Mouse (Mus musculus) liver, embryonic 15.5 days (tissue): Measurements from ENCODE around the gene Bscl2. TPM values are rescaled to one million over a fixed set of nuclear protein-coding genes. Genes with fewer than 3 reads are reported as not detected.
"Not testable (repeated sequence)": the region's sequence is repeated elsewhere in the genome, so short reads cannot be mapped to it uniquely, and the experiment has no call there.

Experiments used
- ATAC-seq: fragments of 200-750 bp; cut with Nextera tagmentation; 2 replicates; pipeline ENCODE4 v1.8.0; 2017; ENCODE audit warnings: moderate number of reproducible peaks, mild to moderate bottlenecking, moderate library complexity; ENCODE audit not compliant: insufficient read depth
- H3K27ac ChIP-seq: fragments of 300-500 bp; sonication (generic); replicated peaks from 2 replicates; pipeline ENCODE4 v1.5.1; 2015; ENCODE audit warnings: mild to moderate bottlenecking, inconsistent platforms
- H3K27me3 ChIP-seq: fragments of 300-500 bp; sonication (generic); 2 replicates; pipeline ENCODE4 v1.6.1; 2015; ENCODE audit warnings: mild to moderate bottlenecking, inconsistent platforms
- H3K36me3 ChIP-seq: fragments of 300-500 bp; sonication (generic); replicated peaks from 2 replicates; pipeline ENCODE4 v1.6.1; 2015; ENCODE audit warnings: moderate library complexity, mild to moderate bottlenecking, inconsistent platforms
- H3K4me1 ChIP-seq: fragments of 300-500 bp; sonication (generic); replicated peaks from 2 replicates; pipeline ENCODE4 v1.6.1; 2015; ENCODE audit warnings: inconsistent platforms
- H3K4me2 ChIP-seq: fragments of 300-500 bp; sonication (generic); 2 replicates; pipeline ENCODE4 v1.6.1; 2015; ENCODE audit warnings: moderate library complexity, mild to moderate bottlenecking, inconsistent platforms
- H3K4me3 ChIP-seq: fragments of 300-500 bp; sonication (generic); replicated peaks from 2 replicates; pipeline ENCODE4 v1.5.1; 2015; ENCODE audit warnings: mild to moderate bottlenecking, inconsistent platforms
- H3K9ac ChIP-seq: fragments of 300-500 bp; sonication (generic); 2 replicates; pipeline ENCODE4 v1.6.1; 2015; ENCODE audit warnings: moderate library complexity, mild to moderate bottlenecking, inconsistent platforms
- H3K9me3 ChIP-seq: fragments of 300-500 bp; sonication (generic); replicated peaks from 2 replicates; pipeline ENCODE4 v1.6.1; 2016; ENCODE audit warnings: inconsistent platforms
- WGBS: fragments of 180-500 bp; shearing (Covaris S2); methylation state at CpG from one replicate; pipeline ENCODE4 v1.1.7; 2015; ENCODE audit warnings: mixed read lengths; ENCODE audit not compliant: insufficient replicate concordance; 5-methylcytosine and 5-hydroxymethylcytosine counted together
- polyA plus RNA-seq: library from polyadenylated mRNA; unstranded; fragments of >200 nt; fragmentation: Nextera tagmentation; extraction: Ambion mirVana; gene quantifications from 2 replicates; pipeline ENCODE4 v1.2.1, GENCODE M21; 2015

Bscl2 gene
- polyA plus RNA-seq, 1 experiment from 2014 or later: 29.8 TPM

DNA sequence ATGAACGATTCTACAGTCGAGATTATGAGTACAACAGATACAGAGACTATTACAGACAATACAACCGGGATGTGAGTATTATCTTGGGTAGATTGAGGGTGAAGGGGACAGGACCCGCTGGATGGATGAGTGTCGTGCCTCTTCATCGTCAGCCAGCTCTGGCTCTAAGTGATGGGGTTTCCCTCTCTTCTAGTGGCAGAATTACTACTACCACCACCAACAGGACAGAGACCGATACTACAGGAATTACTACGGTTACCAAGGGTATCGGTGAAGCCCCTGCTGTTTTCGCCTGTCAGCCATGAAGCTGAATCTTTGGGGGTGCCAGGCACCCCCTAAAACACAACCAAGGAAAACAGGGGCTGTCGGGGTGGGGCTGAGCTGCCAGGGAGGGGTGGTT lies 6.0 kb upstream of the Bscl2 start:
- H3K9me3 ChIP-seq: no peaks in the 10 kb centered on the region
- 85% methylated on average over 11 of the region's 11 CpGs for WGBS
- no peak overlapping the region for H3K9ac ChIP-seq
- H3K36me3 ChIP-seq: peaks cover 98% of the 10 kb centered on the region
- no peak overlapping the region for H3K4me3 ChIP-seq
- H3K27me3 ChIP-seq: no peaks in the 10 kb centered on the region
- no peak for ATAC-seq
- peaks cover 5% of the 10 kb centered on the region; the same call in 1 of the 2 replicates for H3K4me1 ChIP-seq
- no peak overlapping the region for H3K4me2 ChIP-seq
- H3K27ac ChIP-seq: no peak overlapping the region

DNA sequence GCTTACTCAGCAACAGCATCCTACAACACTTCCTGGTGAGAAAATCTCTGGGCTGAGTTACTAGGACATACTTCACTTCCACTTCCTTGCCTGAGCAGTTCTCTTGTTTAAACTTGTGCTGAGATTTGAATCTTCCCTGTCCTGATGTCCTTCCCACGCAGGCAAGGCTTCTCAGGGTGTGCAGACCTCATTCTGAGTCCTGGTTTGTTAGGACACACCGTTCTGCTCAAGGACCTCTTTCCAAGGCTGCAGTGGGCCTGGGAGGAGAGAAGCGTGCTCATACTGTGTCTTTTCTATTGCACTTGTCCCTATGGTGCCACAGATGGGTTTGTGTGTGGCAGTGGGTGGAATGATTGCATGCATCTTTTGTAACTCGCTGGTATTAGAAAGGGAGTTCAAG lies 4.3 kb upstream of the Bscl2 start:
- WGBS: 90% methylated on average over 4 of the region's 4 CpGs
- peaks cover 82% of the 10 kb centered on the region for H3K36me3 ChIP-seq
- H3K4me2 ChIP-seq: no peak overlapping the region
- no peaks in the 10 kb centered on the region for H3K9me3 ChIP-seq
- H3K4me3 ChIP-seq: no peak overlapping the region
- H3K9ac ChIP-seq: no peak overlapping the region
- no peak for ATAC-seq
- peaks cover 14% of the 10 kb centered on the region for H3K4me1 ChIP-seq
- 0 out of 2 replicates have a peak overlapping the region, but pooled peaks have one; percentile 10 for H3K27ac ChIP-seq
- no peaks in the 10 kb centered on the region for H3K27me3 ChIP-seq

DNA sequence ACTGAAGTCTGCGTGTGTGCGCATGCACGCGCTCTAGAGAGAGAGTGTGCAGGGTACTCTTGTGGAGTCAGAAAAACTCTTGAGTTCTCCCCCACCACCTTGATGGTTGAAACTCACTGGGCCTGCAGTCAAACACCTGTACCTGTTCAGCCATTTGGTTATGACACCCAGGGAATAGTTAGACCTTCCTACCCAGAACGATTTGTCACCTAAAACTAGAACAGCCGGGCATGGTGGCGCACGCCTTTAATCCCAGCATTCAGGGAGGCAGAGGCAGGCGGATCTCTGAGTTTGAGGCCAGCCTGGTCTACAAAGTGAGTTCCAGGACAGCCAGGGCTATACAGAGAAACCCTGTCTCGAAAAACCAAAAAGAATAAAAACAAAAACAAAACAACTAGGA lies 940 bp upstream of the Bscl2 start:
- not testable (repeated sequence) for H3K4me2 ChIP-seq, H3K9me3 ChIP-seq, H3K4me3 ChIP-seq, H3K9ac ChIP-seq, H3K27ac ChIP-seq, H3K27me3 ChIP-seq, ATAC-seq
- Histone ChIP-seq H3K4me1 (peaks cover 42% of the 10 kb centered on the region), H3K36me3 (peaks cover 51% of the 10 kb centered on the region)
- 93% methylated on average over 10 of the region's 10 CpGs for WGBS

DNA sequence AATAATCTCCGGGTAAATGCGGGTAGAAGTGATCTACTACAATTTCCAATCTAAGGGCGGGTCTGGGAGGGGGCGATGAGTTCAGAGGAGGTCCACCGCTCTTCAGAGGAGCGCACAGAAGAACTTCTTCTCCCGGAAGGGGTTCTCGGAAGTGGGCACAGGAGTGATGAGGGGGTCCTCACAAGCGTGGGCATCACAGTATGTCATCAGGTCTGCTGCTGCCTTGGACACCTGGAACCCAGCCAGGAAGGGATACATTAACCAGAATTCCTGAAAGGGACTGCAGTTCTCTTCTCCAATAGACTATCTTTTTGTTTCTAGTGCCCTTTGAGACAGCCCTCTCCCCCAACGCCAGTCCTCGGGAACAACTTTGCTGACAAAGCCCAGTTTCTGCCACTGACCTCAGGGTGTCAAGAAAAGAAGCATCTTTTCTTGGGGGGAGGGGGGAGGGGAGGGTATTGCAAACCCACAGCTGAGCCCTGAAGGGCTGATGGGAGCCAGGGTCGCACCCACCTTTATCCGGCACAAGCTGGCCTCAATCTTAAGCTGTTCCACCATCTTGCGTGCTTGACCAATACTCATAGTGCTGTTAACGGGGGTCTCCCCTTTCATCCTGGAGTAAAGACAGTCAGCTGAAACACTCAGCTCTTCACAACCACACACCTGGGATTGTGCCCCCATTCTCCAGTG lies 919 bp downstream of the Bscl2 start:
- peak; percentile 5; the same call in 1 of the 2 replicates for ATAC-seq
- peak overlapping the region; percentile 67 for H3K4me3 ChIP-seq
- peak overlapping the region; percentile 85 for H3K27ac ChIP-seq
- H3K36me3 ChIP-seq: peaks cover 40% of the 10 kb centered on the region
- peak overlapping the region; percentile 66 for H3K9ac ChIP-seq
- no peaks in the 10 kb centered on the region for H3K9me3 ChIP-seq
- peak overlapping the region; percentile 89 for H3K4me2 ChIP-seq
- peaks cover 45% of the 10 kb centered on the region for H3K4me1 ChIP-seq
- no peaks in the 10 kb centered on the region for H3K27me3 ChIP-seq
- 21% methylated on average over 15 of the region's 15 CpGs for WGBS

DNA sequence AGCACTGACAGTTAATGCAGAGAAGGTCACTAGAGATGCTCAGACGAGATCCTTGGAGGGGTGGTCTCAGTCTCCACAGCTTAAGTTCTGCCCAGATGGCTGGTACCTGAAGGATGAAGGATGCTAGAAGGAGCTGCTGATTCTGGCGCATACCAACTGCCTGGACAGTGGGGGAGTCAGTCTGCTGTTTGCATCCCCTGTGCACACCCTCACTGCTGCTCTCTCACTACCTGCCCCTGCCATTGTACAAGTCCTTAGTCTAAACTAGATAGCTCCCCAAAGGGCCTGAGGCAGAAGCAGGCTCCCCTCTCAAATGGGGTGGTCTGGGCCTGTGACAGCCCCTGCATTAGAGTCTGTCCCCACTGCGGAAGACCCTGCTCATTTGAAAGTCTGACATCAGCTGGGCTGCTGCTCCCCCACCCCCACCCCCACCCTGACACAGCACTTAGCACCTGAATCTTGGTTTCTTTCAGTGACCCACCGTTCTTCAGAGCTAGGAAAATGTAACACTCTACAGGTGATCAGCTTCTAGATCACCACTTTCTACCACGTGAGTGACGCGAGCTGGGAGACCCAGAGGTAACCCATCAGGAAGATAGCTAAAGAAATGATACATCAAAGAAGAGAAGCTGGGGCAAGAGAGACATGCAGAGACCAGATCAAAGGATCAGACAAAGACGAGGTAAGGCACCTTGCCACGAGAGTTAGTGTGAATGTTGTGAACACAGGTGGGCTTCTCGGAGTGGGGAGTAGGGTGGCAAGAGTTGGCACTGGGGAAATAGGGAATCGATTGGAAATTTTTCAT lies 2.0 kb downstream of the Bscl2 start, which contains the start of gene Gng3:
TSS of gene Gng3 (minus strand) at position 92 of the 805 bp plus-strand sequence.
- H3K4me1 ChIP-seq: peaks cover 45% of the 10 kb centered on the region
- peak within 1 kb of the TSS; percentile 67 for H3K4me3 ChIP-seq
- peak within 1 kb of the TSS; percentile 66 for H3K9ac ChIP-seq
- 70% methylated on average over 11 of the region's 11 CpGs for WGBS
- no peak for ATAC-seq
- no peaks in the 10 kb centered on the region for H3K9me3 ChIP-seq
- no peaks in the 10 kb centered on the region for H3K27me3 ChIP-seq
- peak within 1 kb of the TSS; percentile 85 for H3K27ac ChIP-seq
- H3K36me3 ChIP-seq: peaks cover 29% of the 10 kb centered on the region
- peak within 1 kb of the TSS; percentile 89 for H3K4me2 ChIP-seq

DNA sequence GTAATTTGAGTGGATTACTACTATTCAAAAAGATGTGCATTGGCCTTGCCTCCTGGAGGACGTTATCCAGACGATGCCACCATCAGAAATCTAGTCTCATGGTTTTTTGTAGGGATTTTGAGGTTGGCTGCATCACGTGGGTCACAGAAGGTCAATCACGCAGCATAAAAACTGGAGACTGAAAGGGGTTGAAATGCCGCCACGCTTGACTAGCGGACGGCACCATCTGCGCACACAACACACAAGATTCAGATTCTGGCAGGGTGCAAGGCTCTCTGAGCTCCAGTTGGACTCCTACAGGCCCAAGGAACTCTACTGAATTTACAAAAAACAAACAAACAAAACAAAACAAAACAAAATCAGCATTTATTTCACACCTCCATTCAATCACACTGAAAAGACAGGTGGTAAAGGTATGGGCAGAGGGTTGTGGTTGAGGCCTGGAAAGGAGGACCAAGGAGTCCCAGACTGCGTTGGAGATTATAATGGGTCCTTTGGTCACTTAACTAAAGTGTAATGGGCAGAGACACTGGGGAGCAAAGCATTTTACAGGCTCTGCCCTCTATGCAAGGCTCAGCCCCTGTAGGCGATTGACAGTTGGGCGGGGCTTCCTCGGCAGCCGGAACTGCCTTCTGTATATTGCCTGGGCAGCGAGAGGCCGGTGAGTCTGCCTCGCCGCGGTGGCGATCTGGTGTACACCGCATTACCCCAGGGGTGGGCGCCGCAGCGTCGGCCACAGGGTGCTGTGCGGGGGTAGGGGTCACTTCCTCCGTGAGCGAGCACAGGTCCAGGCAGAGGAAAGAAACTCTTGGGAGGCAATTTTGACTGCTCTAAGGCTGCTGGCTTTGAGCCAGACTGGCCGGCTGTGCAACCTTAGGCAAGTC lies 2.9 kb downstream of the Bscl2 start:
- WGBS: 26% methylated on average over 29 of the region's 29 CpGs
- H3K4me3 ChIP-seq: peak overlapping the region; percentile 65
- H3K27ac ChIP-seq: peak overlapping the region; percentile 31; the same call in 1 of the 2 replicates
- H3K4me1 ChIP-seq: peaks cover 48% of the 10 kb centered on the region
- H3K4me2 ChIP-seq: peak overlapping the region; percentile 86
- ATAC-seq: peak; percentile 71
- peak overlapping the region; percentile 66 for H3K9ac ChIP-seq
- no peaks in the 10 kb centered on the region for H3K27me3 ChIP-seq
- H3K9me3 ChIP-seq: no peaks in the 10 kb centered on the region
- H3K36me3 ChIP-seq: peaks cover 23% of the 10 kb centered on the region

DNA sequence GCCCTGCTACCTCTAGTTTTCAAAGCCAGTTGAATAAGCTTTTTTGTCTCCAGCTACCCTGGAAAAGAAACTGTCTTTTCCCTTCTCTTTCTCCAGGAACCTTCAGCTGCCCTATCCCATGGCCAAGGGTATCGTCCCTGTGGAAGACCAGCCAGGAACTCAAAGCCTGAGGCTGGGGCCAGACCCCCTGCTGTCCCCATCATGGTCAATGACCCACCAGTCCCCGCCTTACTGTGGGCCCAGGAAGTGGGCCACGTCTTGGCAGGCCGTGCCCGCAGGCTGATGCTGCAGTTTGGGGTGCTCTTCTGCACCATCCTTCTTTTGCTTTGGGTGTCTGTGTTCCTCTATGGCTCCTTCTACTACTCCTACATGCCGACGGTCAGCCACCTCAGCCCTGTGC lies 3.7 kb downstream of the Bscl2 start:
- no peak for ATAC-seq
- H3K27me3 ChIP-seq: no peaks in the 10 kb centered on the region
- peaks cover 22% of the 10 kb centered on the region for H3K36me3 ChIP-seq
- peak overlapping the region; percentile 86 for H3K4me2 ChIP-seq
- peak overlapping the region; percentile 66; the same call in 1 of the 2 replicates for H3K9ac ChIP-seq
- 69% methylated on average over 7 of the region's 7 CpGs for WGBS
- peak overlapping the region; percentile 65 for H3K4me3 ChIP-seq
- 0 out of 2 replicates have a peak overlapping the region, but pooled peaks have one; percentile 31 for H3K27ac ChIP-seq
- H3K9me3 ChIP-seq: no peaks in the 10 kb centered on the region
- H3K4me1 ChIP-seq: peaks cover 48% of the 10 kb centered on the region

DNA sequence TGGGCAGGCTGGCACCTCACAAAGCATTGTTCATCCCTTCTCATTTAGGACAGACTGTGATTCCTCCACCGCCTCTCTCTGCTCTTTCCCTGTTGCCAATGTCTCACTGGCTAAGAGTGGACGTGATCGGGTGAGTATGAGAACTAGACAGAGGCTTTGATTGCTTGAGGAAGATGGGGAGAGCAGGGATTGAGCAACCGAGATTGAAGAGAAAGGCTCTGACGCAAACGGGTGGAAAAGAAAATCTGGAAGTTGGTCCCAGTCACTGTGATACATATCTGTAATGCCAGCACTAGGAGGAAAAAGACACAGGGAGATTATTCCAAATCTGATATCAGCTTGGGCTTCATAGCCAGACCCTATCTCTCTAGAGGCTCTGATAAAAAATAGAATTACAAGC lies 5.7 kb downstream of the Bscl2 start:
- 66% methylated on average over 6 of the region's 6 CpGs for WGBS
- Histone ChIP-seq H3K4me2 (no peak overlapping the region), H3K27ac (no peak overlapping the region), H3K27me3 (no peaks in the 10 kb centered on the region), H3K4me3 (no peak overlapping the region), H3K9me3 (no peaks in the 10 kb centered on the region), H3K4me1 (peaks cover 40% of the 10 kb centered on the region), H3K36me3 (peaks cover 38% of the 10 kb centered on the region), H3K9ac (no peak overlapping the region)
- ATAC-seq: no peak

DNA sequence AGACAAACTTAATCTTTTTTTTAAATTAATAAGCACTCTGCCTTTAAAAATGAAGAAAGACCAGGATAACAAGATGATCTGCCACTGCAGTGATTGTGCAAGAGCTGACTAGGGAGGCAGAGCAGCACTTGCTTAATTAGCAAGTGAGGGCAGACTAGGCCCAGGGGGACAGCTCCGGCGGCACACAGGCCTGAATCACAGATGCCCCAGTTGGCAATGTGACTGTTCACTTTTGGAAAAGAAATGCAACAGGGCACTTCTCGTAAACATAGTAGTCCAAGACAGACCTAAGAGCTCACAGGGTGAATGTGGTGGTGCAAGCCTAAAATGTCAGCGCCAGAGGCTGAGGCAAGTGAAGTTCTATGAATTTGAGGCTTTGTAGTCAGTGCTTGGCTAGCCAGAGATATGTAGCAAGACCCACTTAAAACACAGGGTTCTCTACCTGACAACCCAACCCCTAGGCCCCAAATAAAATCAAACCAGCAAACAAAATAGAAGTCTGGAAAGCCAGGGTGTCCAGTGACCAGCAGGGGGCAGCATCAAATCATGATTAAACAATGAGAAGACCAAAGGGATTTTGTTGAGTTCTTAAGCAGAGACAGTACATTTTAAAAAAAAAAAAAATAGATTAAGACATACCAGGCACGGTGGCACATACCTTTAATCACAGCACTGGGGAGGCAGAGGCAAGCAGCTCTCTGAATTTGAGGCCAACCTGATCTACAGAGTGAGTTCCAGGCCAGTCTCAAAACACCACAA lies 7.3 kb downstream of the Bscl2 start:
- no peaks in the 10 kb centered on the region for H3K9me3 ChIP-seq
- 58% methylated on average over 5 of the region's 5 CpGs for WGBS
- H3K4me2 ChIP-seq: no peak overlapping the region
- H3K27ac ChIP-seq: no peak overlapping the region
- no peaks in the 10 kb centered on the region for H3K27me3 ChIP-seq
- no peak overlapping the region for H3K4me3 ChIP-seq
- peaks cover 38% of the 10 kb centered on the region for H3K36me3 ChIP-seq
- ATAC-seq: no peak
- no peak overlapping the region for H3K9ac ChIP-seq
- H3K4me1 ChIP-seq: peaks cover 24% of the 10 kb centered on the region

DNA sequence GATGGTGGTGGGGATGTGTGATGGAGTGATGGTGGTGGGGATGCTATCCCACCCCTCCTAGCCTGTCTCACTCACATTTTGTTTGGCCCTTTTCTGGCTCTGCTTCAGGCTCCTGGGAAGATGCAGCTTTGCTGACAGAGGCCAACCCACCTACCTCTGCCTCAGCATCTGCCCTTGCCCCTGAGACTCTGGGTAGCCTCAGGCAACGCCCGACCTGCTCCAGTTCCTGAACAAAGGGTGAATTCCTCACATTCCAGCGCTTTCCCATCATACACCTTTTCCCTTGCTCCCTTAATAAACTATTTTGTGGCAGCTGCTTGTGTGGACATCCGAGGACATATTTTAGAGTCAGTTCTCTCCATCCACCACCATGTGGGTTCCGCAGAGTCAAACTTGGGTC lies 11.1 kb downstream of the Bscl2 start:
- H3K36me3 ChIP-seq: peaks cover 28% of the 10 kb centered on the region

More for the DNA sequence above, 11.1 kb downstream of the Bscl2 start:
- H3K9me3 ChIP-seq: no peaks in the 10 kb centered on the region
- no peak overlapping the region for H3K4me3 ChIP-seq
- WGBS: 75% methylated on average over 5 of the region's 5 CpGs
- no peak overlapping the region for H3K4me2 ChIP-seq
- peaks cover 16% of the 10 kb centered on the region; the same call in 1 of the 2 replicates for H3K4me1 ChIP-seq
- ATAC-seq: no peak
- H3K9ac ChIP-seq: no peak overlapping the region
- H3K27ac ChIP-seq: no peak overlapping the region
- peaks cover 5% of the 10 kb centered on the region; the same call in 1 of the 2 replicates for H3K27me3 ChIP-seq
